19 mouse cellular contexts compared by ENCODE assay signal in genomic region chr7:72150799-72151708, GRCm38 (mm10).
DNase-seq lines count a peak whose midpoint lies in the region; ATAC-seq and TF ChIP-seq lines count a peak whose summit lies in the region.
"Had no signal": no experiment of that assay in that cellular context is flagged by ENCODE, and none has a peak within 500 bp of the region (broad histone marks: within the 10 kb centered on the region; RNA-seq: fewer than 3 reads in every experiment).

No protein-coding gene starts in this region.

- H3K27me3 ChIP-seq in forebrain, embryonic 10.5 days (ENCODE audit: poor library complexity, severe bottlenecking) = peaks cover 58% of the 10 kb centered on the region
- no peaks in the 10 kb centered on the region for H3K27me3 ChIP-seq in forebrain, embryonic 16.5 days (replicated peaks; ENCODE audit: control insufficient read depth, insufficient read depth, low read length)
- H3K27me3 ChIP-seq in midbrain, embryonic 11.5 days (ENCODE audit: control insufficient read depth, insufficient read depth, low read length) = no peaks in the 10 kb centered on the region
- no peaks in the 10 kb centered on the region for H3K27me3 ChIP-seq in midbrain, postnatal 0 days (ENCODE audit: insufficient read depth, low read length)
- H3K27me3 ChIP-seq in limb, embryonic 10.5 days (ENCODE audit: low read depth, poor library complexity, severe bottlenecking) = no peaks in the 10 kb centered on the region
- H3K27me3 ChIP-seq: heart, embryonic 12.5 days; stomach, embryonic 15.5 days had no signal

- no peak for TF ChIP-seq CTCF in midbrain, postnatal 0 days (IDR thresholded peaks at IDR 0.05)

- no peak overlapping the region for H3K4me3 ChIP-seq in forebrain, embryonic 10.5 days
- H3K4me3 ChIP-seq in forebrain, embryonic 16.5 days (replicated peaks; ENCODE audit: low read length) = no peak overlapping the region
- no peak overlapping the region for H3K4me3 ChIP-seq in midbrain, embryonic 11.5 days (ENCODE audit: low read depth, low read length)
- H3K4me3 ChIP-seq in midbrain, postnatal 0 days (ENCODE audit: low read depth, low read length) = no peak overlapping the region
- no peak overlapping the region for H3K4me3 ChIP-seq in limb, embryonic 10.5 days
- H3K4me3 ChIP-seq: heart, embryonic 12.5 days; layer of hippocampus, adult 2 months; limb, embryonic 13.5 days; stomach, embryonic 15.5 days had no signal

- DNase-seq in forebrain, embryonic 10.5 days (ENCODE audit: extremely low spot score, low spot score) = peak; percentile 29
- no peak for DNase-seq in midbrain, embryonic 11.5 days (ENCODE audit: low spot score, missing footprints)
- DNase-seq in midbrain, postnatal 0 days (ENCODE audit: low spot score) = no peak
- peak; percentile 42 for DNase-seq in limb, embryonic 10.5 days (ENCODE audit: low spot score)
- DNase-seq in lung, postnatal 36 days = no peak
- DNase-seq: adrenal gland, postnatal 10 days; cerebellum, adult 18-20 months; cerebellum, postnatal 36 days; kidney, adult 8-10 months; spleen, adult 18-20 months; thymus, postnatal 14 days had no signal

- no peak overlapping the region for H3K9ac ChIP-seq in forebrain, embryonic 16.5 days (replicated peaks; ENCODE audit: low read depth, low read length)
- no peak overlapping the region for H3K9ac ChIP-seq in midbrain, embryonic 11.5 days (ENCODE audit: low read length)
- H3K9ac ChIP-seq in midbrain, postnatal 0 days (replicated peaks; ENCODE audit: low read length, poor library complexity, severe bottlenecking) = no peak overlapping the region
- H3K9ac ChIP-seq: heart, embryonic 12.5 days; limb, embryonic 13.5 days; liver, embryonic 14.5 days; stomach, embryonic 15.5 days had no signal

- H3K4me2 ChIP-seq in forebrain, embryonic 16.5 days (ENCODE audit: low read length) = no peak overlapping the region
- H3K4me2 ChIP-seq in midbrain, embryonic 11.5 days = no peak overlapping the region
- H3K4me2 ChIP-seq in midbrain, postnatal 0 days (ENCODE audit: low read depth, low read length, poor library complexity, severe bottlenecking) = no peak overlapping the region
- H3K4me2 ChIP-seq: heart, embryonic 12.5 days; limb, embryonic 13.5 days; stomach, embryonic 15.5 days had no signal

- no peaks in the 10 kb centered on the region for H3K9me3 ChIP-seq in forebrain, embryonic 10.5 days
- H3K9me3 ChIP-seq in forebrain, embryonic 16.5 days (ENCODE audit: control insufficient read depth, low read length) = no peaks in the 10 kb centered on the region
- H3K9me3 ChIP-seq in midbrain, embryonic 11.5 days (ENCODE audit: control insufficient read depth, low read length) = no peaks in the 10 kb centered on the region
- H3K9me3 ChIP-seq in midbrain, postnatal 0 days (ENCODE audit: low read length) = no peaks in the 10 kb centered on the region
- no peaks in the 10 kb centered on the region for H3K9me3 ChIP-seq in limb, embryonic 10.5 days (replicated peaks)
- H3K9me3 ChIP-seq: heart, embryonic 12.5 days; limb, embryonic 13.5 days; stomach, embryonic 15.5 days had no signal

- ATAC-seq in forebrain, embryonic 16.5 days = no peak
- ATAC-seq in midbrain, embryonic 11.5 days (ENCODE audit: low FRiP score) = 0 out of 2 replicates have a peak, but pooled peaks have one; percentile 27
- no peak for ATAC-seq in midbrain, postnatal 0 days (ENCODE audit: low FRiP score)
- ATAC-seq in erythroblast, adult 5-6 weeks (replicated peaks; ENCODE audit: low FRiP score, poor library complexity, severe bottlenecking) = no peak
- ATAC-seq: midbrain, embryonic 16.5 days had no signal

- H3K4me1 ChIP-seq in forebrain, embryonic 10.5 days = peaks cover 26% of the 10 kb centered on the region
- peaks cover 7% of the 10 kb centered on the region for H3K4me1 ChIP-seq in forebrain, embryonic 16.5 days (replicated peaks; ENCODE audit: control insufficient read depth, insufficient read depth, low read length)
- no peaks in the 10 kb centered on the region; the same call in 1 of the 2 replicates for H3K4me1 ChIP-seq in midbrain, embryonic 11.5 days (ENCODE audit: control insufficient read depth, insufficient read depth, low read length)
- H3K4me1 ChIP-seq in midbrain, postnatal 0 days (ENCODE audit: insufficient read depth, low read length) = no peaks in the 10 kb centered on the region
- H3K4me1 ChIP-seq in limb, embryonic 10.5 days = peaks cover 42% of the 10 kb centered on the region
- H3K4me1 ChIP-seq: heart, embryonic 12.5 days; stomach, embryonic 15.5 days had no signal

- 37% methylated on average over 7 of the region's 7 CpGs for WGBS in forebrain, embryonic 10.5 days
- WGBS in forebrain, embryonic 16.5 days = 17% methylated on average over 7 of the region's 7 CpGs
- WGBS in midbrain, embryonic 11.5 days = 59% methylated on average over 7 of the region's 7 CpGs
- WGBS in midbrain, postnatal 0 days = 57% methylated on average over 7 of the region's 7 CpGs
- 22% methylated on average over 7 of the region's 7 CpGs for WGBS in limb, embryonic 10.5 days

- no peak overlapping the region for H3K27ac ChIP-seq in forebrain, embryonic 10.5 days
- no peak overlapping the region for H3K27ac ChIP-seq in forebrain, embryonic 16.5 days (ENCODE audit: low read length)
- no peak overlapping the region for H3K27ac ChIP-seq in midbrain, embryonic 11.5 days (ENCODE audit: low read depth, low read length)
- no peak overlapping the region for H3K27ac ChIP-seq in midbrain, postnatal 0 days (ENCODE audit: low read depth, low read length)
- H3K27ac ChIP-seq in limb, embryonic 10.5 days = peak overlapping the region; percentile 44
- H3K27ac ChIP-seq: layer of hippocampus, adult 2 months; limb, embryonic 13.5 days; liver, embryonic 14.5 days; stomach, embryonic 15.5 days had no signal

- H3K36me3 ChIP-seq in forebrain, embryonic 10.5 days (replicated peaks) = no peaks in the 10 kb centered on the region
- H3K36me3 ChIP-seq in forebrain, embryonic 16.5 days (ENCODE audit: control insufficient read depth, insufficient read depth) = no peaks in the 10 kb centered on the region
- H3K36me3 ChIP-seq in midbrain, embryonic 11.5 days (ENCODE audit: control insufficient read depth, insufficient read depth, low read length) = no peaks in the 10 kb centered on the region
- no peaks in the 10 kb centered on the region for H3K36me3 ChIP-seq in midbrain, postnatal 0 days (ENCODE audit: insufficient read depth, low read length)
- H3K36me3 ChIP-seq in limb, embryonic 10.5 days = no peaks in the 10 kb centered on the region
- H3K36me3 ChIP-seq: heart, embryonic 12.5 days; limb, embryonic 13.5 days; stomach, embryonic 15.5 days had no signal

Comparison
In these comparisons a context has a peak if more than half of its experiments do, and no peak if none do; other contexts are left out.
1. DNase-seq: peak in forebrain, embryonic 10.5 days (single experiment) and limb, embryonic 10.5 days (single experiment); none in midbrain, embryonic 11.5 days (single experiment), midbrain, postnatal 0 days (single experiment) and lung, postnatal 36 days (single experiment).